Mouse (Mus musculus): ENCODE results near the gene Trim29. TPM values are rescaled to one million over a fixed set of nuclear protein-coding genes. Genes with fewer than 3 reads are reported as not detected.

The Trim29 gene
- polyA plus RNA-seq, 1 experiment from 2014 or later, result 12.3 TPM

DNA sequence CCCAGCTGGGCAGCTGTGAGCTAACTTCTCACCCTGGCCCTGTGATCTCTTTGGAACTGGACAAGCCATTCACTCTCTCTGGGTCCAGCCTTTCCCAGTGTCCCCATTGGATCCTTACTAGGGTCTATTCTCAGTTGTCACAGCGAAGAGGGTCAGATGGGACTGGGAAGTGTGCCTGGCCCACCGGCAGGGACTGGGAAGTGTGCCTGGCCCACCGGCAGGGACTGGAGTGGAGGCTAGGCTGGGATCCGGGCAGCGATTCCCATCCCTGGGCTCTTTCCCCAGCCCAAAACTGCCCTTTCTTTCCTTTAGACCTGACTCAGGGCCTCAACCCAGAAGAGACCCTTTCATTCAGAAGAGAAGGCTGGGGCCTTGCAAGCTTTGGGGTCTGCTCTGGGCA lies 27.4 kb downstream of the Trim29 start:
- Histone ChIP-seq H3K27me3 (0 out of 2 replicates have a peak, but pooled peaks cover 2% of the 10 kb centered on the region), H3K4me1 (no peaks in the 10 kb centered on the region), H3K36me3 (no peaks in the 10 kb centered on the region), H3K9ac (no peak overlapping the region), H3K27ac (no peak overlapping the region), H3K9me3 (no peaks in the 10 kb centered on the region), H3K4me3 (no peak overlapping the region), H3K4me2 (replicated peaks) (no peak overlapping the region)
- WGBS, result 58% methylated on average over 5 of the region's 5 CpGs
- ATAC-seq (ENCODE audit: insufficient number of reproducible peaks, insufficient read depth, low FRiP score, low TSS enrichment), result no peak

DNA sequence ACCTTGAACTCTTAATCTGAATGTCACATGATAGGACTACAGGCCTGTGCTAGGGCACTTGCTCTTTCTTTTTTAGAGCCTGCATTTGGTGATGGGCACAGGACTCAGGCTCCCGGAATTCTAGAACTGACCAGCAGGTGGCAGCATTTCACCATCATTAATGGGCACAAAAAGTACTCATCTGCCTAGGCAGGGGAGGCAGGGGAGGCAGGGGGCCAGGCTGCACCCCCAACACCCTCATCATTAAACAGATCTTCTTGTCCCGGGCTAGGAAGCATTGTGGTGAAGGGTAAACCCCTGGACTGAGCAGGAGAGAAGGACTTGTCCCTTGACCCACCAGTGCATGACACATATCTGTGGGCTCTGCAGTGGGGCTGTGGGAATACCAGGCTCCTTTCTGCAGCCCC lies 29.0 kb downstream of the Trim29 start:
- Histone ChIP-seq H3K4me2 (replicated peaks) (no peak overlapping the region), H3K27me3 (0 out of 2 replicates have a peak, but pooled peaks cover 2% of the 10 kb centered on the region), H3K9me3 (no peaks in the 10 kb centered on the region), H3K4me3 (no peak overlapping the region), H3K27ac (no peak overlapping the region), H3K4me1 (no peaks in the 10 kb centered on the region), H3K36me3 (no peaks in the 10 kb centered on the region), H3K9ac (no peak overlapping the region)
- 2% methylated on average over 2 of the region's 2 CpGs for WGBS
- no peak for ATAC-seq (ENCODE audit: insufficient number of reproducible peaks, insufficient read depth, low FRiP score, low TSS enrichment)

DNA sequence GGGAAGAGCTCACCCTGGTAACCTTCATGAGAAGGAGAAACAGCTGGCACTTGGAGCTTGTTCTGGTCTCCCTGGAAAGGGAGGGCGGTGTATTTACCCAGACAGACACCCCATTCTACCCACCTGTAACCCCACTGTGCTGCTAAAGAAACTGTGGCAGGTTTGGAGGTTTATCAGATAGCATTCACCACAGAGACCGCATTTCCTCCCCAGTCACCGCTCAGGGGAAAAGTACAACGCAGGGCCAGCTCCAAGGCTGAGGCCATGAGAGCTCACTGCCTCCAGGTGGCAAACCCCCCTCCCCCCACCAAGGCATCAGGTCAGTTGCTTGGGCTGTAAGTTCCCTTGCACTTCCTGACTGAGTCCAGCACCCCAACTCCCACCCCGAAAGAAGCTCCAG lies 39.4 kb downstream of the Trim29 start:
- H3K27ac ChIP-seq, result no peak overlapping the region
- no peaks in the 10 kb centered on the region for H3K9me3 ChIP-seq
- WGBS, result 35% methylated on average over 5 of the region's 5 CpGs
- ATAC-seq (ENCODE audit: insufficient number of reproducible peaks, insufficient read depth, low FRiP score, low TSS enrichment), result no peak
- no peak overlapping the region for H3K4me3 ChIP-seq
- no peak overlapping the region for H3K9ac ChIP-seq
- H3K4me2 ChIP-seq (replicated peaks), result no peak overlapping the region
- peaks cover 8% of the 10 kb centered on the region for H3K27me3 ChIP-seq
- H3K36me3 ChIP-seq, result no peaks in the 10 kb centered on the region
- H3K4me1 ChIP-seq, result peaks cover 9% of the 10 kb centered on the region

DNA sequence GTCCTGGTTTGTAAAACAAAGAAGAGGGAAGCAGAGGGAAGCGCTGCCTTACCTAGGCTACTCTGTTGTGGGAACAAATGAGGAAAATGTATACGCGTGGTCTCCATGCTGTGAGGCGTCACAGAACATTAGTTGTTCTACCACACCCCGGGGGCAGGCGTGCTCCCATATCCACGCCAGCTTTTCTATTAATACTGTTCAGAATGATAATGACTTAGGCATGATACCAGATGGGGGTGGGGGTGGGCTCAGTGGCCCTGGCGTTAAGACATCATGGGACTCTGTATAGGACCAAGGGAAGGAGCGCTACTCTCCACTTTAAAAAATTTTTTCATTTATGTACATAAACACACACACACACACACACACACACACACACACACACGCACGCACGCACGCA lies 40.4 kb downstream of the Trim29 start:
- WGBS, result 61% methylated on average over 13 of the region's 13 CpGs

DNA sequence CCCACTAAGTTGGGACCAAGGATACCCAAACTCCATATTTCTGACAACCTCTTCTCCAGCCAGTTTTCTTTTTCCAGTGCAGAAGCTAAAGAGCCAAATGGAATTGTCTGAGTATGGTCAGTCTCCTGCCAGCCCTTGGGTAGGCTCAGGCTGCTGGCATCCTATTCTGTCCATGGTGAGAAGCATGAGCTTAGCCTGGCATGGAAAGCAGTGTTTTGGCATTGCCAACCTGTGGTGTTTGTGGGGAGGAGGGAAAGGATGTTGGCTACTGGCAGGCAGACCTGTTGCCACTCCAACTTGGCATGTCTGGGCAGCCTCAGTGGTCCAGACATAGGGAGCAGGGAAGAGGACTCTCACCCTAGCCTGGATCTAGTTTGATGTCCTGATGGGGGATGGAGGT lies 46.4 kb downstream of the Trim29 start:
- no peak overlapping the region for H3K27ac ChIP-seq
- no peak for ATAC-seq (ENCODE audit: insufficient number of reproducible peaks, insufficient read depth, low FRiP score, low TSS enrichment)
- no peaks in the 10 kb centered on the region; the same call in 1 of the 2 replicates for H3K27me3 ChIP-seq
- H3K36me3 ChIP-seq, result no peaks in the 10 kb centered on the region
- no peak overlapping the region for H3K9ac ChIP-seq
- no peak overlapping the region for H3K4me2 ChIP-seq (replicated peaks)
- H3K4me1 ChIP-seq, result peaks cover 7% of the 10 kb centered on the region; the same call in 1 of the 2 replicates
- H3K9me3 ChIP-seq, result no peaks in the 10 kb centered on the region
- H3K4me3 ChIP-seq, result no peak overlapping the region

More for the DNA sequence above, 40.4 kb downstream of the Trim29 start:
- no peak overlapping the region for H3K4me2 ChIP-seq (replicated peaks)
- H3K4me3 ChIP-seq, result no peak overlapping the region
- H3K27me3 ChIP-seq, result peaks cover 8% of the 10 kb centered on the region
- H3K27ac ChIP-seq, result no peak overlapping the region
- ATAC-seq (ENCODE audit: insufficient number of reproducible peaks, insufficient read depth, low FRiP score, low TSS enrichment), result no peak
- no peaks in the 10 kb centered on the region for H3K36me3 ChIP-seq
- H3K9me3 ChIP-seq, result no peaks in the 10 kb centered on the region
- H3K9ac ChIP-seq, result no peak overlapping the region
- H3K4me1 ChIP-seq, result peaks cover 9% of the 10 kb centered on the region

DNA sequence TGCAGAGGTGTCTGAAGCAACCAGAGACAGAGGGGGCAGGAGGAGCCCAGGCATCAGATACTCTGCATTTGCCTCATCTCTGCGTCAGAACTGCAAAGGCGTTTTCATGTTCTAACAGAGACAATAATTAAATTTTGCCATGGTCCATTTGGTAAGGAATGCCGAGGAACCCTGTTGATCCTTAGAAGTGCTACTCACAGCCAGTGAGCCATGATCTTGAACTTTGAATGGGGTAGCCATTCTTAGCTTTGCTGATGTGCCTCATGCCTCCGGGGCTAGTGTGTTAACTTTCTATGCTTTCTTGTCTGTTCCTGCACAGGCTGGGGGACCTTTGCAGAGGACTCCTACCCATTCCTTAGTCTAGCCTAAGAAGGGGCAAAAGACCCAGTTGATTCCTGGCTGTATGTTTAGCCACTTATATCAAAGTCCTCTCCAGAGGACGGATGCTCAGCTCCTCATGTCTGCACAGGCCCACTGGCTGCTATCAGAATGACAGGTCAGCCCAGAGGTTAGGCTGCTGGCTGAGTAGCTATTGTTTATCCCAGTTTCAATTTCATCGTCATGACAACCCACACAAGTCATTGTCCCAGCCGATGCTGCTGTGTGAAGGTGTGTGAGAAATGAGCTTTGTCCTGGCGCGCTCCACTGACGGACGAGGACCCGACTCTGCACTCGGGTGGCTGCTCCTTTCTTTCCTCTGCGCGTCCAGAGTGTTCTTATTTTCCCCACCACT lies 48.1 kb downstream of the Trim29 start:
- Histone ChIP-seq H3K27me3 (no peaks in the 10 kb centered on the region), H3K4me1 (peaks cover 7% of the 10 kb centered on the region; the same call in 1 of the 2 replicates), H3K27ac (0 out of 2 replicates have a peak overlapping the region, but pooled peaks have one; percentile 4), H3K9me3 (no peaks in the 10 kb centered on the region), H3K4me3 (no peak overlapping the region), H3K36me3 (no peaks in the 10 kb centered on the region), H3K4me2 (replicated peaks) (no peak overlapping the region), H3K9ac (no peak overlapping the region)
- 0 out of 2 replicates have a peak, but pooled peaks have one; percentile 64 for ATAC-seq (ENCODE audit: insufficient number of reproducible peaks, insufficient read depth, low FRiP score, low TSS enrichment)
- WGBS, result 42% methylated on average over 15 of the region's 15 CpGs

DNA sequence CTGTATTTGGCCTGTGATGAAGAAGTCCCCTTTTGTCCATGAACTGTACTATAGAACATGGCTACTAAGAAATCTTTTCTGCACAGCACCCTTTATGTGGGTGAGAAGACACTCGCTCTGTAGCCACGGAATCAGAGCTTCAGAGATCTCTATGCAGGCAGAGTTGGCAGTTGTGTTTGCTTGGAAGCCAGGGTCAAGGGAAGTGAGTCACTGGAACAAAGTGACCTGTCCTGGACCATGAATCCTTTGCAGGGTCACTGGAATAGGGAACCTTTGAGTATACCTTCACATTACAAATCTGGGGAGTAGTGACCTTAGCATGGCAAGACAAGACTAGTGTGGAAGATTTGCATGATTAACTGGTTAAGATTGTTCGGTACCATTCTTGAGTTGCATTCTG lies 58.1 kb downstream of the Trim29 start:
- Histone ChIP-seq H3K4me2 (replicated peaks) (no peak overlapping the region), H3K4me1 (no peaks in the 10 kb centered on the region), H3K27ac (no peak overlapping the region), H3K9ac (no peak overlapping the region), H3K9me3 (no peaks in the 10 kb centered on the region), H3K36me3 (no peaks in the 10 kb centered on the region), H3K4me3 (no peak overlapping the region), H3K27me3 (no peaks in the 10 kb centered on the region)
- WGBS, result 91% methylated on average over 3 of the region's 3 CpGs
- no peak for ATAC-seq (ENCODE audit: insufficient number of reproducible peaks, insufficient read depth, low FRiP score, low TSS enrichment)

DNA sequence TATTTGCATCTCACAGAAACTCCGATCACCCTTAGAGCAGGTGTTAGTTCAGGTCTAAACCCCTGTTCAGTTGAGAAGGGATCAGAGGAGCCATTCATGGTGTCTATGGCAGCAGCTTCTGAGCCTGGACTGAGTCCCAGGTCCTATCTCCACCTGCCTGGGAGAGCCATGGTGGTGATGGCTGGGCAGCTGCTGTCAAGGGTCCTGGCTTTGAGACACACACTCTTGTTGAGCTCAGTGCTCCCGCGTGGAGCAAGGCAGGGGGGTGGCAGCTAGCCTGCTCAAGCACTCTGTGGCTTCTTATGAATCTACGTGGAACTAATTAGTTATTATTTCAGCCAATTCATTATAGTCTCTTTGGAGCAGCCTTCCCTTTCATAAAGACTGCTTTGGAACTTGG lies 73.2 kb downstream of the Trim29 start:
- H3K9me3 ChIP-seq, result no peaks in the 10 kb centered on the region
- no peak overlapping the region for H3K27ac ChIP-seq
- no peak for ATAC-seq (ENCODE audit: insufficient number of reproducible peaks, insufficient read depth, low FRiP score, low TSS enrichment)
- WGBS, result 79% methylated on average over 4 of the region's 4 CpGs
- H3K36me3 ChIP-seq, result no peaks in the 10 kb centered on the region
- H3K4me3 ChIP-seq, result no peak overlapping the region
- H3K4me2 ChIP-seq (replicated peaks), result no peak overlapping the region
- H3K4me1 ChIP-seq, result no peaks in the 10 kb centered on the region
- no peak overlapping the region for H3K9ac ChIP-seq
- H3K27me3 ChIP-seq, result no peaks in the 10 kb centered on the region

DNA sequence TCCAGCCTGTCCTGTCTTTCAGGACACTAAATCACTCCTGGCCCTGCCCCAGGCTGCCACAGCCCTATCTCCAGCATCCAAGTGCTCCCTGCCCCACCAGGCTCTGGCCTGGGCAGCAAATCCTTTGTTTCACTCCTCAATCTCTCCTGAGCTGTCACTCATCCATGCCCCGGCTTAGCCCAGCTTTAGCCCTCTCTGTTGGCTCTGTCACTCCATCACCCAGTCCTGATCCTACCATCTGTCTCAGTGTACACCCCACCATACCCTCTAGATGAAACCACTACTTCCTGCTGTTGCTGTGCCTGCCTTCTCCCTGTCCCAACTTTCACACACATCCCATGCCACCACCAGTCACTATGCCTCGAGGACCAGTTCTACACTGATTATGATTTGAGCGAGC lies 73.8 kb downstream of the Trim29 start:
- Histone ChIP-seq H3K27ac (no peak overlapping the region), H3K36me3 (no peaks in the 10 kb centered on the region), H3K4me2 (replicated peaks) (no peak overlapping the region), H3K4me3 (no peak overlapping the region), H3K9me3 (no peaks in the 10 kb centered on the region), H3K9ac (no peak overlapping the region), H3K4me1 (no peaks in the 10 kb centered on the region), H3K27me3 (no peaks in the 10 kb centered on the region)
- ATAC-seq (ENCODE audit: insufficient number of reproducible peaks, insufficient read depth, low FRiP score, low TSS enrichment), result no peak
- WGBS, result 68% methylated on average over 3 of the region's 3 CpGs

Other genes starting within 250 kb of the Trim29 start
- gene Arhgef12, start 203.6 kb upstream of the Trim29 start, polyA plus RNA-seq (2016; fragmentation: Nextera tagmentation; extraction: Ambion mirVana), result 17.0 and 19.7 TPM in 2 replicates
- gene Tmem136, start 194.3 kb upstream of the Trim29 start, polyA plus RNA-seq (2016; fragmentation: Nextera tagmentation; extraction: Ambion mirVana), result 10.0 and 11.2 TPM in 2 replicates
- 0.18 TPM in 1 of 2 replicates, not detected in the other for gene Pou2f3, start 100.5 kb upstream of the Trim29 start, polyA plus RNA-seq (2016; fragmentation: Nextera tagmentation; extraction: Ambion mirVana)
- 89.3 and 106 TPM in 2 replicates for gene Oaf, start 70.9 kb upstream of the Trim29 start, polyA plus RNA-seq (2016; fragmentation: Nextera tagmentation; extraction: Ambion mirVana)